Mouse (Mus musculus) heart, postnatal 0 days (tissue): ENCODE measurements around the gene Rad51d.

Source experiments
- CTCF ChIP-seq: IDR thresholded peaks from 2 replicates; pipeline ENCODE4 v1.5.1; 2016; ENCODE audit warnings: antibody characterized with exemption, control low read depth, low read depth
- EP300 ChIP-seq: IDR thresholded peaks from 2 replicates; pipeline ENCODE4 v1.6.1; 2016; ENCODE audit warnings: antibody characterized with exemption, low read depth

- TF ChIP-seq CTCF (peak; percentile 96), EP300 (no peak)
Measured at GRCm38 (mm10) chr11:82907651-82908607, 17.5 kb upstream of the Rad51d start, which contains the start of gene Nle1.
